Mouse (Mus musculus) brain, embryonic 14.5 days (tissue): Measurements from ENCODE around the gene 4930415O20Rik.

ENCODE experiments used
- CTCF ChIP-seq: fragments of 200-500 bp; IDR thresholded peaks from 2 replicates; pipeline ENCODE4 v1.5.1; 2012; ENCODE audit warnings: inconsistent platforms, mild to moderate bottlenecking, moderate library complexity, borderline replicate concordance; ENCODE audit not compliant: insufficient read depth, insufficient read length; ENCODE audit errors: extremely low read depth
- POLR2A ChIP-seq: fragments of 200-500 bp; IDR thresholded peaks from 2 replicates; pipeline ENCODE4 v1.6.1; 2012; ENCODE audit warnings: mild to moderate bottlenecking, inconsistent platforms, borderline replicate concordance; ENCODE audit not compliant: poor library complexity, insufficient read depth, insufficient read length, severe bottlenecking; ENCODE audit errors: extremely low read depth

DNA sequence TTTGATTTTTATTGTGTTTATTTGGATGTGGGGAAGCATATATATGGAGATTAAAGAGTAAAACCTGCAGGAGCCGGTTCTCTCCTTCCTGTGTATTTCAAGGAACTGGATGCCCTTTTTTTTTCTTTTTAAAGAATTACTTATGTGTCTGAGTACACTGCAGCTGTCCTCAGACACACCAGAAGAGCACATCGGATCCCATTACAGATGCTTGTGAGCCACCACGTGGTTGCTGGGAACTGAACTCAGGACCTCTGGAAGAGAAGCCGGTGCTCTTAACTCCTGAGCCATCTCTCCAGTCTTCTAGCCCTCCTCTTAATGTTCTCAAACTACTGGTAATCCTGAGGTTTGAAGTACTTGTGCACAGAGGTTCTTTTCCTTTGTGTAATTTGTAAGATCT lies 32.9 kb upstream of the 4930415O20Rik start:
- TF ChIP-seq CTCF (no peak), POLR2A (no peak)
